Mouse (Mus musculus) MEL (cell line): ENCODE results near the gene Flt3l. TPM values are rescaled to one million over a fixed set of nuclear protein-coding genes. Genes with fewer than 3 reads are reported as not detected.

Experiments used
- DNase-seq: peaks from one replicate; pipeline ENCODE4 v3.0.0; 2011; ENCODE audit warnings: low read depth, low spot score
- H3K27ac ChIP-seq: 2 replicates; pipeline ENCODE4 v1.5.1; 2012; ENCODE audit warnings: low read depth, mild to moderate bottlenecking, control low read depth, low read length, moderate library complexity; ENCODE audit not compliant: control insufficient read depth
- H3K27me3 ChIP-seq, 2 experiments: fragments of 150-350 bp in 1 of 2; sonication (generic) in 1 of 2; 2 replicates each; pipeline ENCODE4 v1.6.1; 2012; ENCODE audit warnings: low read length in 2 of 2, mild to moderate bottlenecking in 2 of 2, improper control_type of control experiment in 1 of 2, moderate library complexity in 1 of 2; ENCODE audit not compliant: insufficient read depth in 2 of 2, control insufficient read depth in 1 of 2
- H3K36me3 ChIP-seq, 2 experiments: 2 replicates each; pipeline ENCODE4 v1.6.1; 2012 to 2014; ENCODE audit warnings: low read length in 2 of 2, improper control_type of control experiment in 1 of 2, inconsistent platforms in 1 of 2, mild to moderate bottlenecking in 1 of 2; ENCODE audit not compliant: insufficient read depth in 2 of 2, control insufficient read depth in 1 of 2
- H3K4me1 ChIP-seq, 2 experiments: fragments of 150-350 bp in 1 of 2; sonication (generic) in 1 of 2; 2 replicates each; pipeline ENCODE4 v1.6.1; 2012; ENCODE audit warnings: low read length in 2 of 2, improper control_type of control experiment in 1 of 2, mild to moderate bottlenecking in 1 of 2; ENCODE audit not compliant: insufficient read depth in 2 of 2, control insufficient read depth in 1 of 2
- H3K4me3 ChIP-seq, 2 experiments: fragments of 150-350 bp in 1 of 2; sonication (generic) in 1 of 2; 2 replicates each; pipeline ENCODE4 v1.5.1; 2012; ENCODE audit warnings: low read depth in 2 of 2, low read length in 2 of 2, mild to moderate bottlenecking in 2 of 2, moderate library complexity in 2 of 2, control low read depth in 1 of 2, improper control_type of control experiment in 1 of 2; ENCODE audit not compliant: control insufficient read depth in 1 of 2, insufficient read depth in 1 of 2
- H3K79me2 ChIP-seq: 2 replicates; pipeline ENCODE4 v1.6.1; 2012; ENCODE audit warnings: mild to moderate bottlenecking, low read length, moderate library complexity; ENCODE audit not compliant: control insufficient read depth, poor library complexity, insufficient read depth
- H3K9ac ChIP-seq: 2 replicates; pipeline ENCODE4 v1.6.1; 2012; ENCODE audit warnings: low read depth, mild to moderate bottlenecking, control low read depth, low read length, moderate library complexity; ENCODE audit not compliant: control insufficient read depth, poor library complexity, severe bottlenecking
- H3K9me3 ChIP-seq: fragments of 150-350 bp; sonication (generic); replicated peaks from 2 replicates; pipeline ENCODE4 v1.6.1; 2012; ENCODE audit warnings: mild to moderate bottlenecking, low read length, improper control_type of control experiment, moderate library complexity; ENCODE audit not compliant: insufficient read depth
- CHD1 ChIP-seq: IDR thresholded peaks from 2 replicates; pipeline ENCODE4 v1.6.1; 2012; ENCODE audit warnings: low read depth, mild to moderate bottlenecking, inconsistent platforms, low read length, improper control_type of control experiment
- CTCF ChIP-seq, 3 experiments: IDR thresholded peaks in 2 of 3; conservative IDR thresholded peaks in 1 of 3; 2 replicates each; pipeline ENCODE4 v1.5.1; 2011 to 2012; ENCODE audit warnings: low read length in 3 of 3, low read depth in 2 of 3, mild to moderate bottlenecking in 2 of 3, improper control_type of control experiment in 1 of 3, inconsistent platforms in 1 of 3, mixed read lengths in 1 of 3, moderate library complexity in 1 of 3; ENCODE audit not compliant: control insufficient read depth in 1 of 3, insufficient read depth in 1 of 3, poor library complexity in 1 of 3, severe bottlenecking in 1 of 3
- E2F4 ChIP-seq: IDR thresholded peaks from 2 replicates; pipeline ENCODE4 v1.6.1; 2011; ENCODE audit warnings: low read depth, low read length, improper control_type of control experiment, borderline replicate concordance
- EP300 ChIP-seq, 2 experiments: IDR thresholded peaks; 2 replicates each; pipeline ENCODE4 v1.6.1; 2011; ENCODE audit warnings: improper control_type of control experiment in 2 of 2, low read length in 2 of 2, low read depth in 1 of 2, mild to moderate bottlenecking in 1 of 2
- GABPA ChIP-seq: IDR thresholded peaks from 2 replicates; pipeline ENCODE4 v1.6.1; 2012; ENCODE audit warnings: low read depth, mild to moderate bottlenecking, inconsistent platforms, low read length, improper control_type of control experiment, moderate library complexity
- GATA1 ChIP-seq: IDR thresholded peaks from 2 replicates; pipeline ENCODE4 v1.6.1; 2011; ENCODE audit warnings: low read depth, low read length, improper control_type of control experiment
- KAT2A ChIP-seq: conservative IDR thresholded peaks from 2 replicates; pipeline ENCODE4 v1.6.1; 2012; ENCODE audit warnings: low read depth, low read length, improper control_type of control experiment, inconsistent platforms
- MAFK ChIP-seq: IDR thresholded peaks from 2 replicates; pipeline ENCODE4 v1.6.1; 2011; ENCODE audit warnings: low read depth, mild to moderate bottlenecking, low read length, improper control_type of control experiment, borderline replicate concordance
- MAZ ChIP-seq: IDR thresholded peaks from 2 replicates; pipeline ENCODE4 v1.6.1; 2012; ENCODE audit warnings: low read depth, mild to moderate bottlenecking, inconsistent platforms, low read length, improper control_type of control experiment
- MYB ChIP-seq: IDR thresholded peaks from 2 replicates; pipeline ENCODE4 v1.6.1; 2011; ENCODE audit warnings: mild to moderate bottlenecking, low read depth, low read length, improper control_type of control experiment
- NELFE ChIP-seq: IDR thresholded peaks from 2 replicates; pipeline ENCODE4 v1.6.1; 2011; ENCODE audit warnings: low read depth, low read length, improper control_type of control experiment
- NRF1 ChIP-seq: IDR thresholded peaks from 2 replicates; pipeline ENCODE4 v1.6.1; 2014; ENCODE audit warnings: low read depth, mild to moderate bottlenecking, inconsistent platforms, low read length, improper control_type of control experiment, moderate library complexity; ENCODE audit not compliant: poor library complexity, insufficient read depth, severe bottlenecking
- RAD21 ChIP-seq: IDR thresholded peaks from 2 replicates; pipeline ENCODE4 v1.6.1; 2011; ENCODE audit warnings: mild to moderate bottlenecking, low read depth, low read length, improper control_type of control experiment
- RCOR1 ChIP-seq: IDR thresholded peaks from 2 replicates; pipeline ENCODE4 v1.6.1; 2012; ENCODE audit warnings: low read depth, mild to moderate bottlenecking, inconsistent platforms, low read length, improper control_type of control experiment
- TAL1 ChIP-seq: IDR thresholded peaks from 2 replicates; pipeline ENCODE4 v1.6.1; 2012; ENCODE audit warnings: mild to moderate bottlenecking, inconsistent platforms, low read length, moderate library complexity, mixed read lengths
- UBTF ChIP-seq: IDR thresholded peaks from 2 replicates; pipeline ENCODE4 v1.6.1; 2012; ENCODE audit warnings: low read depth, mild to moderate bottlenecking, inconsistent platforms, low read length, improper control_type of control experiment, moderate library complexity, borderline replicate concordance; ENCODE audit not compliant: insufficient read depth
- USF1 ChIP-seq: IDR thresholded peaks from 2 replicates; pipeline ENCODE4 v1.6.1; 2014; ENCODE audit warnings: low read depth, mild to moderate bottlenecking, inconsistent platforms, low read length, improper control_type of control experiment, moderate library complexity
- USF2 ChIP-seq, 2 experiments: IDR thresholded peaks; 2 replicates each; pipeline ENCODE4 v1.6.1; 2011 to 2012; ENCODE audit warnings: improper control_type of control experiment in 2 of 2, low read length in 2 of 2, borderline replicate concordance in 1 of 2, inconsistent platforms in 1 of 2, low read depth in 1 of 2, mild to moderate bottlenecking in 1 of 2; ENCODE audit not compliant: insufficient read depth in 1 of 2
- ZC3H11A ChIP-seq: IDR thresholded peaks from 2 replicates; pipeline ENCODE4 v1.6.1; 2012; ENCODE audit warnings: low read depth, mild to moderate bottlenecking, inconsistent platforms, low read length, improper control_type of control experiment
- ZMIZ1 ChIP-seq: IDR thresholded peaks from 2 replicates; pipeline ENCODE4 v1.6.1; 2012; ENCODE audit warnings: low read depth, mild to moderate bottlenecking, inconsistent platforms, low read length, improper control_type of control experiment, moderate library complexity
- polyA plus RNA-seq, 2 experiments: library from polyadenylated mRNA; stranded (reverse) in 1 of 2; unstranded in 1 of 2; fragments of >175 nt in 1 of 2; fragments of >200 nt in 1 of 2; gene quantifications; 2 replicates each; pipeline versions ENCODE4 v1.2.1 to v1.2.4; 2012; ENCODE audit warnings: low replicate concordance in 2 of 2, low read depth in 1 of 2; ENCODE audit not compliant: insufficient read length in 2 of 2, insufficient read depth in 1 of 2, missing spikeins in 1 of 2
- total RNA-seq: library from RNA; depleted of rRNA; stranded (reverse); fragments of 300-350 nt; gene quantifications from 2 replicates; pipeline ENCODE4 v1.2.3, GENCODE M21; 2012

Gene Flt3l
- total and polyA plus RNA-seq, 3 experiments = 13.0 to 35.4 TPM; not detected in 1

GRCm38 (mm10) chr7:45181540-45181939, 45.3 kb upstream of the Flt3l start:
- no peak for DNase-seq
- H3K4me1 ChIP-seq = peaks cover 0 to 5% of the 10 kb centered on the region in 2 experiments; a peak in 2 of 4 replicates
- no peaks in the 10 kb centered on the region for H3K27me3 ChIP-seq
- H3K4me3 ChIP-seq = no peak overlapping the region
- no peak overlapping the region; the same call in 1 of the 2 replicates for H3K9ac ChIP-seq
- no peaks in the 10 kb centered on the region for H3K79me2 ChIP-seq
- peaks cover 0 to 3% of the 10 kb centered on the region in 2 experiments; a peak in 2 of 4 replicates for H3K36me3 ChIP-seq
- no peak overlapping the region for H3K27ac ChIP-seq
- TF ChIP-seq UBTF (no peak), TAL1 (no peak)
- H3K9me3 ChIP-seq = no peaks in the 10 kb centered on the region

GRCm38 (mm10) chr7:45180896-45181477, 44.8 kb upstream of the Flt3l start, which contains the start of gene Pth2:
Gene Pth2, plus strand, starts transcription at chr7:45180995.
- peaks cover 0 to 5% of the 10 kb centered on the region in 2 experiments; a peak in 2 of 4 replicates for H3K4me1 ChIP-seq
- H3K27ac ChIP-seq = no peak within 1 kb of the TSS
- no peak for TF ChIP-seq MAFK
- no peak for TF ChIP-seq USF2 (IDR thresholded peaks at IDR 0.05; ENCODE audit: borderline replicate concordance in 1 of 2, insufficient read depth in 1 of 2, low read depth in 1 of 2, low read length in 2 of 2)
- TF ChIP-seq GABPA = no peak
- TF ChIP-seq MYB = no peak
- TF ChIP-seq UBTF = no peak
- no peak for TF ChIP-seq CHD1
- TF ChIP-seq RAD21 = no peak
- no peak for TF ChIP-seq NELFE
- TF ChIP-seq USF1 = no peak
- no peak for TF ChIP-seq KAT2A
- no peak for TF ChIP-seq NRF1
- no peak for TF ChIP-seq ZMIZ1
- no peak for TF ChIP-seq TAL1
- TF ChIP-seq RCOR1 = no peak
- no peak for TF ChIP-seq E2F4
- TF ChIP-seq ZC3H11A = no peak
- TF ChIP-seq MAZ = no peak
- no peak for TF ChIP-seq CTCF (IDR thresholded peaks at IDR 0.05 in 2 of 3, conservative IDR thresholded peaks at IDR 0.05 in 1 of 3; ENCODE audit: control insufficient read depth in 1 of 3, insufficient read depth in 1 of 3, low read depth in 2 of 3, low read length in 3 of 3, poor library complexity in 1 of 3, severe bottlenecking in 1 of 3)
- no peak for TF ChIP-seq EP300 (IDR thresholded peaks at IDR 0.05; ENCODE audit: low read depth in 1 of 2, low read length in 2 of 2)
- no peak for TF ChIP-seq GATA1
- TF ChIP-seq, all 39 proteins: peak for 0
- Histone ChIP-seq H3K36me3 (peaks cover 0 to 3% of the 10 kb centered on the region in 2 experiments; a peak in 2 of 4 replicates), H3K9me3 (no peaks in the 10 kb centered on the region), H3K9ac (no peak within 1 kb of the TSS; the same call in 1 of the 2 replicates), H3K79me2 (no peaks in the 10 kb centered on the region), H3K4me3 (no peak within 1 kb of the TSS; a peak in 1 of 4 replicates), H3K27me3 (no peaks in the 10 kb centered on the region)
- no peak for DNase-seq
